ENCODE assay signal across 10 mouse cellular contexts in genomic region chr14:106607041-106607440, GRCm38 (mm10).
A peak's percentile ranks its signal among the peaks of the same experiment; 100 is the strongest.
DNase-seq lines count a peak whose midpoint lies in the region; ATAC-seq lines count a peak whose summit lies in the region.
"Had no signal": no experiment of that assay in that cellular context is flagged by ENCODE, and none has a peak within 500 bp of the region (broad histone marks: within the 10 kb centered on the region; RNA-seq: fewer than 3 reads in every experiment).

No protein-coding gene starts in this region.

- H3K27ac ChIP-seq in intestine, embryonic 15.5 days, result no peak overlapping the region
- no peak overlapping the region for H3K27ac ChIP-seq in intestine, embryonic 16.5 days (ENCODE audit: low read length)
- no peak overlapping the region for H3K27ac ChIP-seq in kidney, embryonic 14.5 days (ENCODE audit: low read depth, low read length)
- H3K27ac ChIP-seq: macrophage; stomach, embryonic 15.5 days had no signal

- no peaks in the 10 kb centered on the region for H3K27me3 ChIP-seq in intestine, embryonic 15.5 days (replicated peaks)
- no peaks in the 10 kb centered on the region for H3K27me3 ChIP-seq in intestine, embryonic 16.5 days (replicated peaks; ENCODE audit: control insufficient read depth, insufficient read depth, low read length)
- no peaks in the 10 kb centered on the region for H3K27me3 ChIP-seq in kidney, embryonic 14.5 days (ENCODE audit: control insufficient read depth, insufficient read depth, low read length)
- H3K27me3 ChIP-seq: stomach, embryonic 15.5 days had no signal

- no peaks in the 10 kb centered on the region for H3K36me3 ChIP-seq in intestine, embryonic 15.5 days
- H3K36me3 ChIP-seq in intestine, embryonic 16.5 days (ENCODE audit: control insufficient read depth, insufficient read depth, low read length), result no peaks in the 10 kb centered on the region
- H3K36me3 ChIP-seq in kidney, embryonic 14.5 days (ENCODE audit: control insufficient read depth, insufficient read depth, low read length), result no peaks in the 10 kb centered on the region
- H3K36me3 ChIP-seq: stomach, embryonic 15.5 days had no signal

- H3K9ac ChIP-seq in intestine, embryonic 15.5 days, result no peak overlapping the region
- no peak overlapping the region for H3K9ac ChIP-seq in intestine, embryonic 16.5 days (ENCODE audit: low read depth, low read length)
- H3K9ac ChIP-seq in kidney, embryonic 14.5 days (ENCODE audit: low read depth, low read length), result no peak overlapping the region
- H3K9ac ChIP-seq: stomach, embryonic 15.5 days had no signal

- H3K4me3 ChIP-seq in intestine, embryonic 15.5 days (replicated peaks), result no peak overlapping the region
- H3K4me3 ChIP-seq in intestine, embryonic 16.5 days (ENCODE audit: low read length), result no peak overlapping the region
- no peak overlapping the region for H3K4me3 ChIP-seq in kidney, embryonic 14.5 days (ENCODE audit: low read length)
- H3K4me3 ChIP-seq: stomach, embryonic 15.5 days had no signal

- no peaks in the 10 kb centered on the region for H3K9me3 ChIP-seq in intestine, embryonic 15.5 days
- H3K9me3 ChIP-seq in intestine, embryonic 16.5 days (ENCODE audit: control insufficient read depth, low read length), result no peaks in the 10 kb centered on the region
- H3K9me3 ChIP-seq in kidney, embryonic 14.5 days (ENCODE audit: control insufficient read depth, low read length), result no peaks in the 10 kb centered on the region
- H3K9me3 ChIP-seq: stomach, embryonic 15.5 days had no signal

- ATAC-seq in intestine, embryonic 15.5 days, result peak; percentile 20; the same call in 1 of the 2 replicates
- ATAC-seq in intestine, embryonic 16.5 days, result no peak
- no peak for ATAC-seq in kidney, embryonic 14.5 days (ENCODE audit: low FRiP score, low TSS enrichment)

- H3K4me1 ChIP-seq in intestine, embryonic 15.5 days (replicated peaks), result no peaks in the 10 kb centered on the region
- no peaks in the 10 kb centered on the region for H3K4me1 ChIP-seq in intestine, embryonic 16.5 days (ENCODE audit: control insufficient read depth, insufficient read depth, low read length)
- H3K4me1 ChIP-seq in kidney, embryonic 14.5 days (ENCODE audit: control insufficient read depth, insufficient read depth, low read length), result no peaks in the 10 kb centered on the region
- H3K4me1 ChIP-seq: stomach, embryonic 15.5 days had no signal

- H3K4me2 ChIP-seq in intestine, embryonic 15.5 days (replicated peaks), result no peak overlapping the region
- no peak overlapping the region for H3K4me2 ChIP-seq in intestine, embryonic 16.5 days (ENCODE audit: low read depth, low read length)
- H3K4me2 ChIP-seq in kidney, embryonic 14.5 days (replicated peaks; ENCODE audit: low read depth, low read length), result no peak overlapping the region
- H3K4me2 ChIP-seq: stomach, embryonic 15.5 days had no signal

- WGBS in intestine, embryonic 15.5 days, result 12% methylated on average over 3 of the region's 3 CpGs
- WGBS in intestine, embryonic 16.5 days, result 16% methylated on average over 3 of the region's 3 CpGs
- WGBS in kidney, embryonic 14.5 days, result 20% methylated on average over 3 of the region's 3 CpGs

- DNase-seq in 416B (ENCODE audit: low read depth), result peak; percentile 40
- peak; percentile 7 for DNase-seq in MN1 (ENCODE audit: low spot score)
- DNase-seq in gonadal fat pad, adult 2 months (ENCODE audit: low read depth), result peak; percentile 5
- no peak for DNase-seq in spleen, postnatal 4 days (ENCODE audit: low spot score in 2 of 2)
- no peak for DNase-seq in ovary, adult 18-20 months (ENCODE audit: low spot score)

Comparison
In these comparisons a context has a peak if more than half of its experiments do, and no peak if none do; other contexts are left out.
1. DNase-seq: peak in 416B (single experiment), MN1 (single experiment) and gonadal fat pad, adult 2 months (single experiment); none in spleen, postnatal 4 days (0 of 2) and ovary, adult 18-20 months (single experiment).